Mouse (Mus musculus): ENCODE measurements at regions not wholly inside any gene's neighbourhood (a gene's known extent, or its start where the extent isn't known, plus 50 kb on each side); places are given as distances from the start of the nearest gene placed in this dataset.

DNA sequence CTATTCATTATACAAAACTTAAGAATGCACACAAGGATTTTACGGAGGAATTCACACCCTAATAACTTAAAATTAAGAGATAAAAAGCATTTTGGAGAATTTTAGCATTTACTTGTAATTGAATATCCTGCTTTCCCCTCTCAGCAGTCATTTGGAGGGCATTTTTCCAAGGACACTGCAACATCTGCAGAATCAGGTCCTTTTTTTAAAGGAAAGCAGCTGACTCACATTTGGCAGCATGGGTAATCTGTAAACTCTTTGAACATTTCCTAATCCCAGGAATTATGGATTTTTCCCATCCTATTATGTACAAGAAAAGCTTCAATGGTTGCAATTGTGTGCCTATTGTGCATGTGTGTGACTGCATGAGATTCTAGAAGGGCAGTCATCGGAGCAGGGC lies 112.0 kb downstream of the Gm19410 start:
- DNase-seq (ENCODE audit: low read depth, low spot score) = no peak

DNA sequence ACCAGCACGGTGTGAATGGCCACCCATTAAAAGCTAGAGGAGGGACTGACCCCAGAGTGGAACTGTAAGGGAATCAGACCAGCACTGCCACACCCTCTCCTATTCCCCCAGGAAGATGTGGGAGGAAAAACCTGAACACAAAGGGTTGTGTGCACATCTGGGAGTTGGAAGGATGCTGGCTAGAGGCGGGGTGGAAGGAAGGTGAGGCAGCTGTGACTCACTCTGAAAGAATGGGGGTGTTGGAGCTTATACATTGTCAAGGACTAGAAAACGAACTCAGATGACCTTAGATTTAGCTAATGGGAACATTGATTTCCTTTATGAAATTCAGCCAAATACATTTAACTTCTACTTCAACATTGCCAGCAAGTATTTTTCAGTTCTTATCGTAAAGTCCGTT lies 116.2 kb downstream of the Gm19410 start:
- DNase-seq (ENCODE audit: low read depth, low spot score) = no peak

DNA sequence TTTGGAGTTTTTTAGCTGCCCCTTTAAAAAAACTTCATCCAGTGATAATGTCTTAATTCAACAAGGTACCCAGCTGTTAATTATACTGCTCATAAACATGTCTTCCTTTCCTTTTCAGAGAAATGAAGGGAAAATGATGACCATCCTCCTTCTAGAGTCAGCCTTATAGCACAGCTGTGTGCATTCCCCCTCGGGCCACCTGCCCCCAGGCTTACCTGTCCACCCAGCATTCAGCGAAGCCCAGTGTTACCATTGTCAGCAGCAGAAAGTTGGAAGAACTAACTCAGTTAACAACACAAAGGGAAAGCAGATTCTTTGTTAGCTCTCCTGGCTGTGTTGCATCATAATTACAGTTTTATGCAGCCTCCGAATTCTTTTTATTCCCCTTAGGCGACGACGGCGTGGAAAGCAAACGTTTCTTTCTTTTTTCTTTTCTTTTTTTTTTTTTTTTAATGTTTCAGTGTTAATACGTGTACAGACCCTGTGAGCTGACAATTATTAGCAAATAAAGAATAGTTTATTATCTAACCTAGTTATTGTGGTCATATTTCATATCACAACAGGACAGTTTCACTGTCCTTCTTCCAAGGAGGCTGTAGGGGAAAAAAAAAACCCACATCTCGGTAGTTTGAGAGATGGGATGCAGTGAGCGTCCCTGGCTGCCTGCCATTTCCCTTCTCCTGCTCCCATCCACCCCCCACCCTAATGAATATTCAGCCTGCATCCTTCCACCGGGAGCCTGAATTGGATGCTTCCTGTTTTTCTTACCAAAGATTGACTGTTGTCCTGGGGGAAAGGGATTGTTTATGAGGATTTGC lies 117.3 kb downstream of the Gm19410 start:
- DNase-seq (ENCODE audit: low read depth, low spot score) = no peak

DNA sequence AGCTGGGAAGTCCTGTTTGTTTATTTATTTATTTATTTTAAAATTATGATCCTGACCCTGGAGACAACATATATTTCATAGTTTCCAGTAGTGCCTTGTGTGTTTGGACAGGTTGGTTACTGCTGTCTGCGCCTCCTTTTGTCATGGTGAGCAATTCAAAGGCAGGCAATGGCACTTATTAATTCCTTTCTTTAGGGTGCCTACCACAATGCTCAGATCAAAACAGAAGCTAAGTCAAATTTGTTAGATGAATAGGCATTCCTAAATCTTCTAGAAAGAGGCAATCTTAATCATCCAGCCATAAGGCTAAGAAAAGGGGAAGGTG lies 117.8 kb downstream of the Gm19410 start:
- no peak for DNase-seq (ENCODE audit: low read depth, low spot score)

DNA sequence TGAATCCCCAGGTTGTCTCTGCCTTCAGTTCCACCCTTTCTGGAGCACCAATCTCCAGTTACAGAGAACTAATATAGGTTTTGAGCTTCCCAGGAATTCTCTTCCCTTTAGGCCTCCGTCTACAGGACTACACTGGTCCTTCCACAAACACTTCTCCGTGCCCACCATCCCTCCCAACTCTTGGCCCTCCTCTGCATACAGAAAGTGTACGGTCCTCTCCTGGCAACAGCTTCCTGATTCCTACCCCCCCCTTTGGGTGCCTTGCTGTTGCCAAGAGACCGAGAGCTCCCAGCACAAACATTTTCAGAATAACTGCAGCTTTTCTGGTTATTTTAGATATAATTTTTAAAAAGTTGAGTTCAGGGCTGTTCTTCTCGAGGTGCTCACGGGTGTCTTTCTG lies 119.0 kb downstream of the Gm19410 start:
- no peak for DNase-seq (ENCODE audit: low read depth, low spot score)

DNA sequence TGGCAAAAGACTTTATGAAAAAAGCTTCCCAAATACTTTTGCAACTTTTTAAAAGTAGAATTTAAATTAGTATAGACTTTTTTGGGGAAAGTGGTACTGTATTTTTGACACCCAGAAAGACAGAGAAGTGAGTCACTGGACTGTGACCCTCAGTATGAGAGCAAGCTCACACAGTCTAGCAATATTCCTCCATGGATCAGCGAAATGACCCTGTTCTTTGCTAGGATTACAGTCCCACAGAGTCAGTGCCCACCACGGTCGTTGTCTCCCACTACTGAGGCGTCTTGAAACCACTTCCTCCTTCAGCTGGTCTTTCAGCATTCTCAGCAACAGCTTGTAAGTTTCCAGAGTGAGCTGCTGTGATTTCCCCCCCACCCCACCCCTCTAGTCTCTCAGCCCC lies 124.5 kb downstream of the Gm19410 start:
- no peak for DNase-seq (ENCODE audit: low read depth, low spot score)

DNA sequence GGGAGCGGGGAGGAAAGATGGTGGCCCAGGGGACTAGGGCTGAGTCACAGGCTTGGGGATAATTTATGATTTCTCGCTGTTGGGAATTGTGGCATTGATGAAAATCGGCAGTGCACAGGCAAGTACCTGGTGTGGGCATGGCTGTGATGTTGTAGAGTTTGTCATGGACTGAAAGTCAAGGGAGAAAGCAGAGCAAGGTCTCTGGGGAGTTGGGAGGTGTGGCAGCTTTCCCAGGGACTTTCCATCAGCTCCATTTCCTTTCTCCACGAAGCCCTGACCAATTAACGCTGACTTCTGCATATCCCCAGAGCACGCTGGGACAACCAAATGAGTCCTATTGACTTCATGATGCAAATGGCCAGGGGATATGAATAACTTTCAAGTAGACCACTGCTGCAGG lies 126.2 kb downstream of the Gm19410 start:
- DNase-seq (ENCODE audit: low read depth, low spot score) = no peak

DNA sequence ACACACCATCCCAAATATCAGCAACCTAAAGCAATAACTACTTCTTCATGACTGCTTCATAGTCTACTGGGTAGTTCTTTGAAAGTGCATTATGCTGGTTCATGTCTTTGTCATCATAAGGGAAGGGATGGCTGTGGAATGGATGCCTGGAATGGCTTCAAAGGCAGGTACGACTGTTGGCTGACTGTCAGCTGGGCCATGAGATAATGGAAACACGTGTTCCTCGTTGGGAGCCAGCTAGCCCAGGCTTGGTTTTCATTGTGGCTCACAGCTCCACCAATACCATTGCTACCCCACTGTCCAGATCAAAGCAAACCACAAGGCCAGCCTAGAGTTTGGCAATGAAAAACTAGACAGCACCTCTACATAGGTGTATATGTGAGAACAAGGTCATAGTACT lies 132.9 kb downstream of the Gm19410 start:
- no peak for DNase-seq (ENCODE audit: low read depth, low spot score)

DNA sequence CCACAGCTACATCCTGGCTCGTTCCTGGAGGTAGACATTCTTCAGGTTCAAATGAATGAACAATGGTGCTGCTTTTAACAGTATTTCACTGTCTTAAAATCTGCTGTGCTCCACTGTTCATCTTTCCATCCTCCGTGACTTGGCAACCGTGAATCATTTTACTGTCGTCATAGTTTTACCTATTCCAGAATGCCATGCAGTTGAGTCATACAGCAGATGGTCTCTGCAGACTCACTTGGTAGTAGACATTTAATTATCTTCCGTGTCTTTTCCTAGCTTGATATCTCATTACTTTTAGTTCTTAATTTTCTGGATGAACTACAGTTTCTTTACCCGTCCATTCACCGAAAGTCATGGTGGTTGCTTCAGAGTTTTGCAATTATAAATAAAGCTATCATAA lies 135.9 kb downstream of the Gm19410 start:
- no peak for DNase-seq (ENCODE audit: low read depth, low spot score)

DNA sequence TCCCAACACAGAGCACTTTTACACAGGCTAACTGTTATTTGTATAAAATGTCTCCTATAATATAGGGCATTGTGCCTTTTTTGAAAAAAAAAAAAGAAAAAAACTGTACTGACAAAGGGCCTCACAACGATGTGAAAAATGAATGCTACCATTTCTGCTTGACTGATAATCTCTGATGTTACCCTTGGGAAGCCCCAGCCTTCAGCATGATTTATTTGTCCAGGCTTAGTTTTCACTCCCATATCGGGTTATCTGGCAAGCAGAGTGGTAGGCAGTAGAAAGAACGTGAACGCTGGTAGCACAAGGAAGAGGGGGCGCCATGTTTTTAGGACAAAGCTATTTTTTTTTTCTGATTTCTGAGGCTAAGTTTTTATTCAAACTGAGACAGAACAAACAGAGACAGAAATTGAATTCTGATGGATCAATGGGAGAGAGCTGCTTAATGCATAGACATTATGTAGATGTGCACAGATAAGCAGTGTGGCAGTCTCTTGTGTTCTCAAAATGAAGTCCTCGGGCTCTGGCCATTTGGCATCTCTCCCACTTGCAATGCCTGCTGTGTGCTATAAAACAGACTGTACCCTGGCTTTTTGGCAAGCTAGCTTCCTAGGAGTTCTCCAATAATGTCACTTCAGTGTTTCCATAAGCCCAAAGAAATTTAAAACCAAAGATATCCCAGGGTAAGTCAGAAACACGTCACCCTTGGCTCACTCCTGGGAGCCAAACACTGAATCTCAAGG lies 139.3 kb downstream of the Gm19410 start:
- DNase-seq (ENCODE audit: low read depth, low spot score) = peak; percentile 68

DNA sequence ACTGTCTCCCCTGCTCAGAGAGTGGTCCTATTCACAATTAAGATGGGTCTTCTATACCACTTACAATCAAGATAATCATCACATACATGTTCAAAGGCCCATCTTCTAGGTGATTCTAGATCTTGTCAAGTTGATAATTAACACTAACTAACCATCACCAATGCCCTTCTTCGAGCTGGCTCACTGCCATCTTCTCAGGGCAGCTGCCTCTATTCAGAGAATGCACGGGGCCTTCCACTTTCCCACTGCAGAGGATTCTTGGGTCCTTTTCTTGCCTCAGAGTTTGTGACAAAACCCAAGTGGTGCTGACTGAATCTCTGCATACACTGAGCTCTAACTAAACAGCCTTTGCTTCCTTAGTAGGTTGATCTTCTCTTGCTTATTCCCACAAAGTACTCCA lies 142.4 kb downstream of the Gm19410 start:
- no peak for DNase-seq (ENCODE audit: low read depth, low spot score)

DNA sequence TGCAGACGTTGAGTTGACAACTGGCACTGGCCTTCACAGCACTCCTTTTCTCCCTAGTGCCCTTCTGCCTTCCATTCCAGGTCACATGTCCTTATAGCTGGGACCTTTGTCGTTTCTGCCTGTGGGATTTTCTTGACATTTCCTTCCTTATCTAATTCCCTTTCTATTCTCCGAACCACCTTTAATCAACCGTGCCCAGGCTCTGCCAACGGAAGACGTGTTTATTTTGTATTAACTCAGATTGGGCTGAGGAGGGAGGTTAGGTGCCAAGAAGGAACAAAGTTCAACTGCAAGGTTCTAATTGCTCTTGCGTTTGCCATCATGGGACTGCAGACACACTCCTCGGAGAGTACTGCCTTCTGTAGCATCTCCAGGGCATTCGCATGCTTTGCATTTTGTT lies 146.7 kb downstream of the Gm19410 start:
- no peak for DNase-seq (ENCODE audit: low read depth, low spot score)

DNA sequence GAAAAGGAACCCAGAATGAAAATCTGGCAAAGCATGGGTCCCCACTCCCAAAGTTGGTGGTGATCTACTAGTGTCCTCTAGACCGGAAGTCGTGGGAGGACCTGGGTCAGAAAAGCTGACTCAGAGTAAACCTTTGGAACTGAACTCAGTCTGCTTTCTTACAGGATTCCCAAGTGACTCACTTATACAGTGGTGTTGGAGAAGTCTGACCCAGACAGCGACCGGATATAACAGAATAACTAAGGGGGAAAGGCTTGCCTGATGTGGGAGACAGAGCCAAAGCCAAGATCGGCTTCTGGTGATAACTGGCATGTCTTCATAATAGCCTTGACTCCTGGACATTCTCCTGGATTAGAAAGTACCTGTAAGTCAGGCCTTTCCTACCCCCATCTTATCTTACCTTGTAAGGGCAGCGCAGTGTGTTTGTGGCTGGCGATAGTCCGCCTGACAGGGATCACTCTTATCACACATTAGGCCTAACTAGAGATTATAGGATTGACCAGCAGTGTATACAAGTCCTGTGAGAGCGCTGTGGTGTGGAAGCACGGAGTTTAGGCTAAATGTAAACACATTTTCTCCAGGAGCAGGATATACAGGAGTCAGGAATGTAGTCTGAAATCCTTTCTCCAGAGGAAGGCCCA lies 150.4 kb downstream of the Gm19410 start:
- no peak for DNase-seq (ENCODE audit: low read depth, low spot score)

DNA sequence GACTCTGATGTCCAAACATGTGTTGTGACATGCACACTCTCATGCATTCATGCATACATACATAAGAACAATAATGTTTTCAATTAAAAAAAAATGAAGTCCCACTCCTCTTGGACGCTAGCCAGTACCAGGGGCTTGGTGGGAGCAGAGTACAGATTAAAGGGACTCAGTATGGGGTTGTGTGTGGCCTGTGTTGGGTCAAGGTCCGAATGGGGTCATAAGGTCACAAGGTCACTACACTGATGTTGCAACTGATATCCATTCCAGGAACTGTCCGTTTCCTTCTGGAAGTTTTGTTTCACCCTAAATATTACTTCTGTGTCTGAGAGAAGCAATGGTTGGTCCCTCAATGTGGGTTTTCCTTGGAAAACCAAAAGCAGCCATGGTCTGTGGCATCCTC lies 152.0 kb downstream of the Gm19410 start:
- DNase-seq (ENCODE audit: low read depth, low spot score) = no peak

DNA sequence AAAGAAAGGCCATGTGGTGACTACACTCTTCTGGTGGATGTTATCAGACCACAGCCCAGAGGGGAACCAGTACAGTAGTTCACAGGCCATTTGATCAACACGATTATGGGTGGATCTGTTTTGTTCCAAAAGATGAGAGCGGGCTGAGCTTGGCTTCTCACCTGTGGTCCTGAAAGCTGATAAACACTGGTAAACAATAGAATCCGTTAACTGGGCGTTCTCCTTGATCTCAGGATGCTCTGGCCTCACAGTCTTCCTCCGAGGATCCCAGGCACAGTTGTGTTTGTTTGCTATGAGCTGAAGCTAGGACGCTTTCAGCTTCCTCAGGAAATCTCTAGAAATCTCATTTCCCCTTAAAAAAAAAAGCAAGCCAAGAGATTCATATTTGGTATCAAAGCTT lies 153.9 kb downstream of the Gm19410 start:
- no peak for DNase-seq (ENCODE audit: low read depth, low spot score)

DNA sequence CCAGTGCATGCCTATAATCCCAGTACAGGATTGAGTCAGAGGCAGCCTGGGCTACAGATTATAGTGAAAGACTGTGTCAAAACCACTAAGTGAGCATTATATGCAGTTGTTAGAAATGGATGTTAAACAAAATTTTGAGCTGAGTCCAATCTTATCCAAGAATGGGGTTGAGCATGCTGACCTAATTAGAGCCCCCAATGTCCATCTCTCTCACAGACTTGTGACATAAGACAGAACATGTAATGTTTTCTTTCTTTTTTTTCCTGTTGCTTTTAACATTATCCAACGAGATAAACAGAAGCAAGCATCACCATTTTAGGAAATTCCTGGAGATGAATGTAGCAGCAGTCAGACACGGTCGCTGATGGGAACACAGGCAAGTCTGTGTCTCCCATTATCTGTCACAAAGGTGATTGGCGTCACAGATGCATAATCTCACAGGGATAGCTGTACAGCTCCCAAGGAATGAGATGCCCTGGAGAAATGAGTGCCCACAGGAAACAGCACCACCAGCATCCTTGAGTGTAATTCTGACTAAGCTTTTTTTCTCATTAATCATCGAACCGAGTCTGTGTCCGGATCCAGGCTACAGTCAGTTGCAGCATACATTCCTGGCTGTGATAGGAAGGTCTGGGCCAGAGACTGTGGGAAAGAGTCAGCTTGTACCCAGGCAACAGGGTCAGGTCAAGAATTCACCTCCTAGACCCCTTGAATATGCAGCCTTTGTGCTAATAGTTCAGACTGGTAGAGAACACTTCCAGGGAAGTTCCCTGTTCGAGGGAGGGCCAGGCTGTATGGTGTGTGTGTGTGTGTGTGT lies 154.5 kb downstream of the Gm19410 start:
- DNase-seq (ENCODE audit: low read depth, low spot score) = peak; percentile 72

DNA sequence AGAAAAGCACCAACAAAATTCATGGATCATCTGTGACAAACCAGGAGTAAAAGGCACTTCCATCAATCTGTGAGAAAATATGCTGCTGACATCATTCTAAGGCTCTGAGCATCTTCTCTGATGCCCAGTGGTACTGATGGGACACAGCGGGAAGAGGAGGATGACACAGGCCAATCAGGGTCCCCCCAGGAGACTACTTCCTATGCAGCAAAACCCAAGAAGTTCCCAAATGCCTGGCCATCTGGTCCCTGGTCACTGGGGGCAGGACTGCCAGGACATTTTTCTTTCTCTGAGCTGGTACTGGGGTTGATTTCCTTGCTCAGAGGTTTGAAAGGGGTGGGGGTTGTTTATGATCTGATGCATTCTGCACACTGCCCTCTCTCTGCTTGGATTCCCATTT lies 158.4 kb downstream of the Gm19410 start:
- DNase-seq (ENCODE audit: low read depth, low spot score) = no peak

DNA sequence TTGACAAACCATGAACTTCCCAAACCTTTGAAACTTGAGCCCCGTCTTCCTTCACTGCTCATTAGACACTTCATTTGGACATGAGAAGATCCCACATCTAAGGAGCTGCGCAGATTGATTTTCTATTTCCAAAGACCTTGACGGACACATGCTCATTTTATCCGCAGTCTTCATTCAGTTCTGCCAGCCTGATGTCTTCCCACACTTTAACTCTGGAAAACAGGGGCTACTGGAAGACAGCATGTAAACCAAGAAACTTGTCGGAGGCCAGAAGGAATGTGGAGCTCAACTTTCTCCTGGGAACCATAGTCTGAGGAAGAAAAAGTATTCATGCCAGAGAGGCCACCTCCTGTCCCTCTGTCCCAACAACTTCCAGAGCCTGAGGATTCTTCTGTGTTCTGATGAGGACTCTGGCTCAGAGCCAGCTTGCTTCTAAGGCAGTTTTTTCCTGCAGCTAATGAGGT lies 161.8 kb downstream of the Gm19410 start:
- DNase-seq (ENCODE audit: low read depth, low spot score) = no peak

DNA sequence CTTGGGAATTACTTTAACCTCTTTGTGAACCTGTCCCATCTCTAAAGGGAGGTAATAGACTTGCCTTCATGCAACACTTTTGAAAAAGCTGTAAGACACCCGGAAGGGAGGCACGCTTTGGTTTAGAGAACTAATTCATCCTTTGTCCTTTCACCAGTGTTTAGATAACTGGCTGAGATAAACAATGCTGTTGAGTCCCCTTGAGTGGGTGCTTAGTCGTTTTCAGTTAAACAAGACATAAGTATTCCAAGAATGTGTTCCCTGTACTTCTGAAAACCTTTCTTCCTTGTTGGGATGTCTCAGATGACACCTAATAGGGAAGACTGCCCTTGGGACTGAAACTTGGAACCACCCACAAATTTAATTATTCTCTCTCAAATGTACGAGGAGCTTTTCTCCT lies 164.7 kb downstream of the Gm19410 start:
- no peak for DNase-seq (ENCODE audit: low read depth, low spot score)

DNA sequence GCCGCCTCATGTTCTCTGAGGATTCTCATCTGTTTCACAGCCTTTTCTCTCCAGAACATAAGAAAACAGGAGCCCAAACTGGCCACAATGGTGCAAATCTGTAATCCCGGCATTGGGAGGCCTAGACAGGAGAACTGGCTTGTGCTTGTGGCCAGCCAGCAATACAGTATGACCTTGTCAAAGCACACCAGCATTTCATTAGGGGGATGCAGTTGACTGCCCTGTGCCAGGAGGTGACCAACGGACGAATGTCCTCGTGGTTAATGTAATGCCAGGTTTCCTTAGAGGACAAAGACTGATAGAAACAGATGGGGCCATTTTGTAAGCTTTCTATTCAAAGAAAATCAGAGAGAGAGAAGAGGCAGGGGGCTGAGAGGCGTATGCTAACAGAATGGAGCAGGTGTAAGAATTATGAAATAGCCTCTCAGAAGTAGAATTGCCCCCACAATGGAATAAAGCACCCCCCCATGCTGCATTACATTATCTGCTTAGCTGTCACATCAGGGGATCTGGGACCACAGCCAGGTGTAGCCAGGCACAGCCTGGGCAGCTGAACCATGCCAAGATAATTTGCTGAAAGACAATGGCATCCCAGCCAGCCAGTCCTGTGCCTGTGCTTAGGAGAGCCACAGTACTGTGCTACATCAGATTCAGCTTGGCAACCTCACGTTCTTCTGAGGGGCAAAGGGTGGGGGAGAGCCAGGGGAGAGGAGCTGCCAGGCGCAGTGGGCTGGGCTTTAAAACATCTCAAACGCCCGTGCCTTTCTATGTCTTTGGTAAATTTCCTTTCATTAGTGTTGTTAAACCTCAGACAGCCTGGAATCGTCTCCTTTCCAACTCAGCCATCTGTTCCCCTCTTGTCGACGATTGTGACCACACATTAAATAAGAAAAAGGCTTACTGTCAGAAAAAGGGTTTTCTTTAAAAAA lies 167.9 kb downstream of the Gm19410 start:
- no peak for DNase-seq (ENCODE audit: low read depth, low spot score)

DNA sequence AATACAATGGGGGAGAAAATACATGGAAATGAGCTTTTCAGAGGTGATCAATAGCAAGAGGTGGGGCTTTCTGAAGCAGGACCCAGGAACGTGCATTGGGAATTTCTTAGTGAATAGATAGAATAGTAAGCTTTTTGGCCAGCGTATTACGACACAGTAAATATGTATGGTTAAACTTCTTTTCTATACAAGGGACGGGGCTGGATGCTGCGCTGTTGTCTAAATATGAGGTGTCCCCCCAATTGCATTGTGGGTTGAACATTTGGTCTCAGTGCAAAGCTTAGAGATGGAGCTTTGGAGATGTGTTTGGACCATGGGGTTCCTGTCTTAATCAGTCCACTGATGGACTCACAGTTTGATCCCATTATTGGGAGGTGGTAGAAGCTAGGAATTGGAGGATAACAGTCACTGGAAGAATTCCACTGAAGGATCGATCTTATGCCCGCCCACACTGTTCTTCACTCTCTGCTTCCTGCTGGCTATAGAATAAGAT lies 168.6 kb downstream of the Gm19410 start:
- no peak for DNase-seq (ENCODE audit: low read depth, low spot score)

Data from mesoderm, embryonic 11.5 days (tissue).